Mouse (Mus musculus) v-Abl transformed pro-B cells (cell line): ENCODE results near the gene Myoc.
"Not testable (repeated sequence)": the region's sequence is repeated elsewhere in the genome, so short reads cannot be mapped to it uniquely, and the experiment has no call there.

Source experiments
- in situ Hi-C, 2 experiments: fragments of 400-800 bp; cut with MboI; formaldehyde crosslinking; loops; one replicate each; pipeline ENCODE4 v1.15.1; 2025; ENCODE audit not compliant: unreplicated experiment in 2 of 2

The Myoc gene

DNA sequence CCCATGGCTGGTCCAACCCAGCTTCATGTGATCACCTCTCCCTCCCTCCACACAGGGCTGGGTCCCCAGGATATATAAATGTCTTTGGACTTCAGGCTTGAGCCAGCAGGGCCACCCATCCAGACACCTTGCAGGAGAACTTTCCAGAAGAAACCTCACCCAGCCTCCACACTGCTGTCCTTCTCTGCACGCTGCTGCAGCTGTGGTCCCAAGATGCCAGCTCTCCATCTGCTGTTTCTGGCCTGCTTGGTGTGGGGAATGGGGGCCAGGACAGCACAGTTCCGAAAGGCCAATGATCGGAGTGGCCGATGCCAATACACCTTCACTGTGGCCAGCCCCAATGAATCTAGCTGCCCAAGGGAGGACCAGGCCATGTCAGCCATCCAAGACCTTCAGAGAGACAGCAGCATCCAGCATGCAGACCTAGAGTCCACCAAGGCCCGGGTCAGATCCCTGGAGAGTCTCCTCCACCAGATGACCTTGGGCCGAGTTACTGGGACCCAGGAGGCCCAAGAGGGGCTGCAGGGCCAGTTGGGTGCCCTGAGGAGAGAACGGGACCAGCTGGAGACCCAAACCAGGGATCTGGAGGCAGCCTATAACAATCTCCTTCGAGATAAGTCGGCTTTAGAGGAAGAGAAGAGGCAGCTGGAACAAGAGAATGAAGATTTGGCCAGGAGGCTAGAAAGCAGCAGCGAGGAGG is at the start of gene Myoc:
Gene Myoc, plus strand, starts transcription at position 105 of the 700 bp plus-strand sequence.
- in situ Hi-C loops = no loop called here

DNA sequence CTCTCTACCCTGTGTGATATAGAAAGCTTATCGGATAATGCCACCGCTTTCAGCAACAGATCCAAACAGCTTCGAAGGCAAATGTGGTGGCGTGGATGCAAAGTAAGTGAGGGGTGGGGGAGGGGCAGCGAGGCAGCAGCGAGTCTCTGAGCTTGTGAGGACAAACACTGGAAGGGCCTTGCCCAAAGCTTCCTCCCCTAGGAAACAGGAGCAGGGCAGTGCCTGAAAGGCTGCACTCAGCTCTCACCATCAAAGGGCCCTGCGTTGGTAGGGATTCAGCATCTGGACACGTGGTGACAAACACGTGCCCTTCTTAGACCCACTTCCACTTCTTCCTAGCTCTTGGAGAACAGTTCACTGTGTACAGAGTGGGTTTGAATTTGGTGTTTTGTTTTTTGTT is 49.5 kb upstream of the Myoc start:
- in situ Hi-C loops = no loop called here

DNA sequence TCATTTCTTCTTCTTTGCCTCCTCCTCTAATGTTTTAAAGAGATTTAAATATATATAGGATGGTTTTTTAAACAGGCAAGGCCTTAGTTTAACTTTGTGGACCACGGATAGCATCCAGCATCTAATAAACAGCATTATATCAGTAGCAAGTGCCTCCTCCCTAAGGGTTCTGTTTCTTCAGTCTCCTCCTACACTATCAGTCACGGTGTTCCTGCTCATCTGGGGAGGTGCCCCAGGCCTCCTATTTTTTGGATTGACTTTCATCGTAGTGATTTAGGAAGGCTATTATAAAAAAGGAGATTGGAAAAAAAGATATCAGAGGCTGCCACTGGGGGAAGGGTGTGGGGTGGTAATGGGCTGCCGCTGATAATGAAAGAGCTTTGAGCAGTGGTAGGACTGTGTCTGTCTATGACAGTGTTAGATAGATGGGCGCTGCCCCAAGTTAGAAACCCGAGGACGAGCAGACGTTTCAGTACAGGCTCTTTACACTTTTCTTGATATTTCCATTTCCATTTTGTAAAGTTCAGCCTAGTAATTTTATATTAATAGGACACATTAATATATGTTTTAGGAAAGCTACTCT is 48.4 kb upstream of the Myoc start:
- in situ Hi-C loops = no loop called here

DNA sequence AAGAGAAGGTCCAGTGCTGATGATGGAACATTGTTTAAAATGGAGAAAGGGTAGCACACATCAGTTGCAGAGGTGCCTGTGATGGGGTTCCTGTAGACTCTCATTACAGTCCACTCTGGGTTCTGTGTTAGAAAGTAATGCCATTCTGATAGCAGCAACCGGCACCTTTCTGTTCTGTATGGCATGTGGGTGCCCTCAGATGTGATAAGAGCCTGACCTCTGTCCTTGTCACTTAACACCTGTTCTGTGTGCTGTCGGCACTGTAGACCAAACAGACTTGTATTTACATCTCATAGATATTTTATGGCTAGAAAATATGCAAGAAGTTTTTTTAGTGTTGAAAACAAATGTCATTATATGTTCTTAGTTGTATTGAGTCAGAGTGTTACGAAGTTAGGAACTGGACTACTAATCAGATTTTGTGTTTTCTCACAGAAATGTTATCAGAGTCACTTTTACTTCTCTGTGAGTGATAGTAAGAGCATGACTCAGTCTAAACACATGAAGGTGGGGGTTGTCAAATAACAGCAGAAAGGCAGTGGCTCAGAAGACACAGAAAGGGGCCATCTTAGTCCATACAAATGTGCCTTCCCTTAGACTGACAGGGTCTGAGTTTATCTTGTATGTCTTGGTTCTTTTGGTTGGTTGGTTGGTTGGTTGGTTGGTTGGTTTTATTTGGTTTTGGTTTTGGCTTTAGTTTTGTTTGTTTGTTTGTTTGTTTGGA is 41.4 kb upstream of the Myoc start:
- in situ Hi-C loops = no loop called here

GRCm38 (mm10) chr1:162599617-162600016 is 39.3 kb upstream of the Myoc start:
- in situ Hi-C loops = no loop called here

DNA sequence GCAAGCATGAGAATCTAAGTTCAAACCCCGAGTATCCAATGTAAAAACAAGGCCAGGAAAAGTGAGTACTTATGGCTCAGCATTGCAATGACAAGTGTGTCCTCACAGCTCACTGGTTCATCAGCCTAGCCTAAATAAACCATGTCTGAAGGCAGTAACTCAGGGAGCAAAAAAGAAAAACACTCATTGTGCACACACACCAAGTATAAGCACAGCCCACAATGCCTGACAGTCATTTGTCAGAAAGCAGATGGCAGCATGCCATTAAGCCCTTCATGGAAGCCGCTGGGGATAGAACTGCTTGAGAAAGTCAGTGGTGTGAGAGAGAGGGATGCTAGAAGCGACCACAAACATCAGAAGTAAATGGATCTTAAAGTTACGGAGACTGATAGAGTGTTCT is 37.7 kb upstream of the Myoc start:
- in situ Hi-C loops = no loop called here

GRCm38 (mm10) chr1:162608127-162608526 is 30.8 kb upstream of the Myoc start:
- in situ Hi-C loops = no loop called here

DNA sequence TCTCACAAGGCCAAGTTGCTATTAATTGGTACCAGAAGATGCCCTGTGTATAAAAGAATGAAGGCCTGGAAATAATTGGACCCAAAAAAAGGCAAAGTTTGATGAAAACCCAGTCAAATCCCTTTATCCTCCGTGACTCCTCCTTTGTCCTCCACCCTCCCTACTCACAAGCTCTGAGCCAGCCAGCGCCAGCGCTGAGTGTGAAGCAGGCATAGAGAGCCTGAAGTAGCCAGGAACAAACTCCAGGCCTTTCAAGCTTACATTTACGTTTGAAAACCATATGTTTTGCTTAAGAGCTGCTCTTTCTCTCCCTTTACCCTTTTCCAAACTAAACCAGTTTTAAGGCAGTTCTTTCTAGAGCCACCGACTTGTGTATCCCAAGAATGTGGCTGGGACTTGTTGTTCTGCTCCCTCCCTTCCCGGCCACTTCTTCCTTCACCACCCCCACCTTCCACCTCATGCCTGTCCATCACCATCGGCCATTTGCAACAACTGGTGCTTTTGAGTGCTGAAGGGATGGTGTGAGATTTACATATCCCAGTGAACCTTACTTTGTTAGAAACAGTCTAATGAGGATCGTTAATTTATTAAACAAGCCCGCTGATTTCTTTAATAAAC is 29.2 kb upstream of the Myoc start:
- in situ Hi-C loops = no loop called here

DNA sequence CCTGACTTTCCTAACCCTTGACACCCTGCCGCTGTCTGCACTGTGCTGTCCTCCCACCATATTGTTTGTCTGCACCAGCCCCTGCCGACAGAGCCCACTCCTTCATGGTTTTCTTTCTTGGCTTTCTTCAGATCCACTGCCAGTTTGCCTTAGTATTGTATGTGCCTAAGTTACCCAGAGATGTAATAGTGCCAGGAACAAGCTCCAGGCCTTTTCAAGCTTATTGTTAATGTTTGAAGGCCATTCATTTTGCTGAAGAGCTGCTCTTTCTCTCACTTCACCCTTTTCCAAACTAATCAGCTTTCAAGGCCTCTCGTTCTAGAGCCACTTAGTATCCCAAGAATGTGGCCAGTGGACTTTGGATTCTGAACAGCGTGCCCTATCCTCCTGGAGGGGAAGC is 27.8 kb upstream of the Myoc start:
- in situ Hi-C loops = no loop called here

DNA sequence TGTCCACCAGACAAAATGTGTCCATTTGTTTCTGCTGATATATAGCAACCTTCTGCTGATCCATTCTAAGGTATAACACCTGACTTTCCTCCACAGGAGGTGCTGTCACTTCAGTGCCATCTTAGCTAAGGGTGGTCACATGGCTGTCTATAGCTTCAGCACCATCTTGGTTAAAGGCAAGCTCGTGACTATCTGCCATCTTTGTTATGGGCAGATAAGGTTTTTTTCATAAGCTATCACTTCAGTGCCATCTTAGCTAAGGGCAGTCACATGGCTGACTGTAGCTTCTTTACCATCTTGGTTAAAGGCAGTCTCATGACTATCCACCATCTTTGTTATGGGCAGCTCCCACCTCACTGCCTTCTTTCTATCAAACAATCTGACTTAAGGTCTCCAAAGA is 23.4 kb upstream of the Myoc start:
- in situ Hi-C loops = no loop called here

DNA sequence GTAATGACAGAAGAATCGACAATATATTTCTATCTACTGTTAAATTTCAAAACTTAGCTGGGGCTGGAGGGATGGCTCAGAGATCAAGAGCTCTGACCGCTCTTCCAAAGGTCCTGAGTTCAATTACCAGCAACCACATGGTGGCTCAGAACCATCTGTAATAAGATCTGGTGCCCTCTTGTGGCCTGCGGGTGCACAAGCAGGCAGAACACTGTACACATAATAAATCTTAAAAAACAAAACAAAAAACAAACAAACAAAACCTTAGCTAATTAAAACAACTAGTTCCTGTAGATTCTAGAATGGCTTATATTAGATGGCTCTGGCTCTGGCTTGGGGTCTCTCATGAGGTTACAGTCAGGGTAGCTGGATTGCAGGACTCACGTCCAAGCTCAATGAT is 18.5 kb upstream of the Myoc start:
- in situ Hi-C loops = no loop called here

DNA sequence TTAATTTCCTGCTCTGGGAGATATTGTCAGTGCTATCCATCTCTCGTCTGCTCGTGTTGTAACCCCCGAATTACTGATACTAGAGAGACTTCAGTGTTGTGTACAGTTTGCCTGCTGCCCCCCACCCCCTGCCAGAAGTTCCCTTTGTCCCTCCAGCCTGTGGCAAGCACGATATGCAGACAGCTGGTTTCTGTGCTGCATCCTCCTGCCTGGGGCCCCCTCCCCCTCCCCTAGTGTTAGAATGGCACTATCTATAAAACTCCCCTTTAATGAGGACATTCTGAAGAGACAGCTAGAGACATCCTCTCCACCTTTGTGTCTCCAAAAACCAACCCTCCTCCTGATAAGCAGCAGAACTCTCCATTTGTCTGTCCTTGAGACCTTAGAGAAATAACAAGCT is 15.1 kb upstream of the Myoc start:
- in situ Hi-C loops = no loop called here

DNA sequence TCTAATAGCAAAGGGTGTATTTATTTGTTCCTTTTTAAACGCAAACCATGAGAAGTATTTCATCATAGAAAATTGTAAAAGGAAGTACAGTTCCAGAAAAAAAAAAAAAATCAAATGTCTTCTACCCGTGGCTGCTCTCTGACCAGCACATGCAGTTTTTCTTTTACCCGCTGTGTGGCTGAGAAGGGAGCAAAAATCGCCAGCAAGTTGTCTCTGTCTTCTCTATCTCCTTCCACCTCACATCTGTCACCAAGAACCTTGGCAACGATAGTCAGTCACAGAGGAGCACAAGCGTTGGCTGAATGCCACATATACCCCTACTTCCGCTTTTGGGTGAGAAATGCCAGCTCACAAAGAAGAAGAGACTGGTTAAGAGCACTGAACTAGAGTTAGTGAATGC is 13.7 kb upstream of the Myoc start:
- in situ Hi-C loops = no loop called here

- in situ Hi-C loops = not testable (repeated sequence)
These were observed 11.1 kb upstream of the Myoc start for GRCm38 (mm10) chr1:162627821-162628220.

- in situ Hi-C loops = not testable (repeated sequence)
These were observed 10.6 kb upstream of the Myoc start for GRCm38 (mm10) chr1:162628326-162628725.

DNA sequence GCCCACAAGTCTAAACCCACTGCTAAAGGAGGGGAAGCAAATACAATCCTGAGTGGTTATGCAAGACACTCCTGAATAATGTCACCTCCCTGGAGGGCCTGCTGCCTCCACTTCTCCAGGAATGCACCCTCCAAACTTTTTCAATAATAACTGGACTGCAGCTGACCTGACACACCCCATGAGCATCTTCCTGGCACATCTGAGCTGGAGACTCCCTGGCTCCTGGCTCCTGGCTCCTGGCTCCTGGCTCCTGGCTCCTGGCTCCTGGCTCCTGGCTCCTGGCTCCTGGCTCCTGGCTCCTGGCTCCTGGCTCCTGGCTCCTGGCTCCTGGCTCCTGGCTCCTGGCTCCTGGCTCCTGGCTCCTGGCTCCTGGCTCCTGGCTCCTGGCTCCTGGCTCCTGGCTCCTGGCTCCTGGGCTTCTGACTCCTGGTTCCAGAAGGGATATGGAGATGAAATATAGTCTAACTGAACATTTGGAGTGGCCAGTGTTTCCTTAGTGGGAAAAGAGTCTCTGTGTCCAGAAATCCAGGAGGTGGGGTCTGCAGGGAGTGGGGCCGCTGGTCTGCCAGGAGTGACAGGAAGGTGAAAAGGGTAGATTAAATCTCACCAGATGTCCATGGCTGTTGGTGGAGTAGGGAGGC is 3.5 kb upstream of the Myoc start:
- in situ Hi-C loops = not testable (repeated sequence)

DNA sequence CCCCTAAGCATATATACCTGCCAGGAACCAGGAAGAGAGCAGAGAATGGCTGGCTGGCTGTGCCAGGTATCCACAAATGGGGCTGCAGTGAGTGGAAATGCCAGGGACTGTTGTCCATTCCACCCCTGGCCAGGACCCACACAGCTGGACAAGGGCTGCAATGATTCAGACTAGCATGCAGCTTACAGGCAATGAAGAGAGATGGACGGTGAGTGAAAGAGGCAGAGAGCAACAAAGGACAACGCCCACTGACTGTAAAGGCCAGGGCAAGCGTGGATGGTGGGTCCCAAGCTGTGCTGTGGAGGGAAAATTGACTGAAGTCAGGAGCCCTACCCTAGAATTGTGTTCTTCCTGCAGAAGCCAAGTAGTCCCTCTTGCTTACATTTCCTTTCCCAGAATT is 2.4 kb upstream of the Myoc start:
- in situ Hi-C loops = no loop called here

DNA sequence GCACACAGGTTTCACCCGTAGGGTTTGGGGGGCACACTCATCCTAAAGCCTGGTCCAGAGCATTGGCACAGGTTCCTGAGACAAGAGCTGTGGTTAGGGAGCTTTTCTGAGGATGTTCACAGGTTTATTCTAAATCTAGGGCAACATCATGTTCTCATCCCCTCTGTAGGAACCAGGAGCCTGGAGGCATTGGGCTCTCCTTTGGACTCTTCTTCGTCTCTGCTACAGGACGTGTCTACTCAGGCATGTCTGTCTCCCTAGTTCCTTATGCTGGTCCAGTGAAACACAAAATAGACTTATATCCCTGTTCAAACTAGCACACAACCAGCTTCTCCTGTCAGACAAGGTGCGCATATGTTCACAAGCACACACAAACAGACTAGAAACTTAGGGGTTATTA is 420 bp upstream of the Myoc start:
- in situ Hi-C loops = no loop called here

- in situ Hi-C loops = no loop called here
These were observed 906 bp downstream of the Myoc start for GRCm38 (mm10) chr1:162639861-162640260.

- in situ Hi-C loops = no loop called here
These were observed 3.6 kb downstream of the Myoc start for GRCm38 (mm10) chr1:162642591-162642990.

DNA sequence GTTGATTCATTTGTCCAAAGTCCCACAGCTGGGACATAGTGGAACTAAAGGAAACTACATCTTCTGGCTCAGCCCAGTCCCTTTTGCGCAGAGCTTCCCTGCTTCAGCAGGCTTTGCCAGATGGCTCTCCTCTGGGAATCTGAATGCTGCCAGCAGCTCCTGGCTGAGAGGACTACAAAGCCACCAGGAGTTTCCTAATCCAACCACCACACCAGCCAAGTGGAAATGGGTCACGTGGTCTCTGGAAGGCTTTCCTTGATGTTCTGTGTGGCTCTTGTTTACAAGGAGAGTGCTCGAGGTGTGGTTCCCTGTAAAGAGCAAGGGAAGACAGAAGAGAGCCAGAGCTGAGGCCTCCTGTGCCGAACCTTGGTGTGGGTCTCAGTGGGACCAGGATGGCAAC is 4.8 kb downstream of the Myoc start:
- in situ Hi-C loops = no loop called here
